Mouse (Mus musculus): ENCODE measurements around the gene Kctd8. TPM values are rescaled to one million over a fixed set of nuclear protein-coding genes. Genes with fewer than 3 reads are reported as not detected.

Kctd8 gene
- polyA plus RNA-seq, 1 experiment, result 7.3 TPM

DNA sequence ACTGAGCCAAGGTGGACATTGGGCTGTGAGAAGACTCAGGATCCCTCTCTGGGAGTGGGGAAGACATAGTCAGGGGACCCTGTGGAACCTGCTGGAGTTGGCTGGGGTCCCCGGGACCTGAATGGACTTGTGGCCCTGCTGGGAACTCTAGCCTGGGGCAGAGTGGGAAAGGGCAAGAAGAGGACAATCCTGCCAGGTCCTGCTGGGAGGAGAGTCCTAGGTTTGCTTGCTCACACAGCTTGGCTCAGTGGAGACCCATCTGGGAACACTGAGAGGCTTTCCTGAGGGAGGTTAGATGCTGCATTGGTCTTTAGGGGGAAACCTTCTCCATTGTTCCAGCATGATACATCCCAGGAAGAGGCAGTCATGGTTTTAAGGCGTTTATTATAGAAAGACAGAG, 133.8 kb downstream of the Kctd8 start:
- H3K27ac ChIP-seq (ENCODE audit: insufficient read depth, low read length), result no peak overlapping the region
- no peaks in the 10 kb centered on the region for H3K4me1 ChIP-seq (ENCODE audit: control insufficient read depth, insufficient read depth, low read length)
- no peak for TF ChIP-seq CTCF (IDR thresholded peaks at IDR 0.05; ENCODE audit: extremely low read depth, insufficient read depth, low read length)
- TF ChIP-seq POLR2A (IDR thresholded peaks at IDR 0.05; ENCODE audit: extremely low read depth, insufficient read depth, low read length), result no peak
- H3K4me3 ChIP-seq (ENCODE audit: insufficient read depth, low read length), result no peak overlapping the region

DNA sequence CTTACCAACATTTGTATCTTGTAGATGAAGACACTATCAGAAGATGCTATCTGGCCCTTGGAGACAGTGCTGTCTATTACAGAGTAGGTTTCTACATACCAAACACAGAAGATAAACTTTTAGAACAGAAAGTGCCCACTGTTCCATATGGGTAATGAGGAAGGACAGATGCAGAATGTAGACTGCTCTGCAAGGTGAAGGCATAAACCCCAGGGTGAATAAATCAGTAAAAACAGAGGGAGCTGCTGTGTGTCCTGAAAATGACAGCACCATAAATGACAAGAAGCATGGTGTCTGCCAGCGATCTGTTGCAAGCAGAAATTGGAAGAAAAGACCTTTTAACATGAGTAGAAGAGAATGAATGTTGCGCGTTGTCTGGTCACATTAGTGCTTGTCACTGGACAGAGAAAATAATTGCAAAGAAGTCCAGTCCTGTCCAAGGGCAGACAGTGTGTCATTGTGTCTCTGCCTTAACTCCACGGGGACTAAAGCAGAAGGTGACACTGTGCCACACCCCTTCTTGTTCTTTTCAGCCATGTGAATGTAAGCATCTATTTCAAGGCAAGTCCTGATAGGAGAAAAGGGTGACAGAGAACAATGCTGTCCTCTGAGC, 181.5 kb downstream of the Kctd8 start:
- H3K4me1 ChIP-seq (ENCODE audit: control insufficient read depth, insufficient read depth, low read length), result no peaks in the 10 kb centered on the region
- TF ChIP-seq POLR2A (IDR thresholded peaks at IDR 0.05; ENCODE audit: extremely low read depth, insufficient read depth, low read length) (no peak), CTCF (IDR thresholded peaks at IDR 0.05; ENCODE audit: extremely low read depth, insufficient read depth, low read length) (no peak)
- H3K4me3 ChIP-seq (ENCODE audit: insufficient read depth, low read length), result no peak overlapping the region
- no peak overlapping the region for H3K27ac ChIP-seq (ENCODE audit: insufficient read depth, low read length)

DNA sequence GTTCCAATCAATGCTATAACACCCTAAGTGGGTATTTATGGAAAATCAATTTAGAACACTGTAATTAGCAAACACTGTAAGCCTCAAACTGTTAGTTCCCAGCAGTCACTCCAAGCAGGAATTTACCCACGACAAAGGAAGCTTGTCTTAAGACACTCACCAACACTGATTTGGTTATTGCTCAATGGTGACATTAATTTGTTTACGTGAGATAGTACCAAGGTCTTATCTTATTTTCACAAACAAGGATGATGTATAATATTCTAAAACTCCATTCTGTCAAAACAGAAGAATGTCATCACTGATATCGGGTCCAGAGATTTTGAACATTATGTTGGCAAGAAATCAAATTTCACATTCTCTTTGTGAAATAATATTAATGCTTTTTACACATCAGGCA, 185.0 kb downstream of the Kctd8 start:
- Histone ChIP-seq H3K4me1 (ENCODE audit: control insufficient read depth, insufficient read depth, low read length) (no peaks in the 10 kb centered on the region), H3K27ac (ENCODE audit: insufficient read depth, low read length) (no peak overlapping the region), H3K4me3 (ENCODE audit: insufficient read depth, low read length) (no peak overlapping the region)
- no peak for TF ChIP-seq CTCF (IDR thresholded peaks at IDR 0.05; ENCODE audit: extremely low read depth, insufficient read depth, low read length)
- no peak for TF ChIP-seq POLR2A (IDR thresholded peaks at IDR 0.05; ENCODE audit: extremely low read depth, insufficient read depth, low read length)

DNA sequence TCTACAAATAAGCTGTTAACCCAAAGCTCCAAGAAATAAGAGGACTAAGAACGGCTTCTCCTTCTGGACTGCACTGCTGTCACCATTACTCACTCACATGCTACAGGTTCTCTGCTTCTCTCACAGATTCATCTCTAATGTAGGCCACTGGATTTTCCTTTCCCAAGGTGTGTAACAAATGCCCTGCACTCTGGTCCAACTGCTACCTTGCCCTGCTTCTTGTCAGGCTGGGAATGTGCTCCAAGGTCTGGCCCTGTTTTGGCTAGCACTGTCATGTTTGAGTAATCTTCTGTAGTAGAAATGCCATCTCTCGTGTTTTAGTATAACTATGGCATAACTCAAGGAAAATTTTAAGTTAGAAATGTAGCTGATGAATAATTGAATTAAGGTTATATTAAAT, 195.7 kb downstream of the Kctd8 start:
- no peak overlapping the region for H3K4me3 ChIP-seq (ENCODE audit: insufficient read depth, low read length)
- no peak for TF ChIP-seq POLR2A (IDR thresholded peaks at IDR 0.05; ENCODE audit: extremely low read depth, insufficient read depth, low read length)
- no peak for TF ChIP-seq CTCF (IDR thresholded peaks at IDR 0.05; ENCODE audit: extremely low read depth, insufficient read depth, low read length)
- no peaks in the 10 kb centered on the region for H3K4me1 ChIP-seq (ENCODE audit: control insufficient read depth, insufficient read depth, low read length)
- no peak overlapping the region for H3K27ac ChIP-seq (ENCODE audit: insufficient read depth, low read length)

DNA sequence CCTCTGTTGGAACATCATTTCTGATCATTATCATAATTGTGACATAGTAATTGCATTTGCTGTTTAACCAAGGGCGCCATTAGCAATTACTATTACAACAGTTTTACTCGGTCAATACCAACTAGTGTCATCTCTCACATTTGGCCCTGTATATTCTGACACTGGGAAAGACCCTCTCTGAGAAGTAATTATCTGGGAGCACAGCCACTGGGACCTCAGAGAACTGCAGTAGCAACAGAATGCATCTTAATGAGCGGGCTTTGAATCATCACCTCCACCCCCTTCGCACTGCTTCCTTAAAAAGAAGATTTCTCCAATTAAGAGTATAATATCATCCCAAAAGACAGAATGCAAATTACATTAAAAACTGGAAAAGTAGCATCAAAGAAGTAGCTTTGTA, 200.4 kb downstream of the Kctd8 start:
- Histone ChIP-seq H3K4me3 (ENCODE audit: insufficient read depth, low read length) (no peak overlapping the region), H3K27ac (ENCODE audit: insufficient read depth, low read length) (no peak overlapping the region)

DNA sequence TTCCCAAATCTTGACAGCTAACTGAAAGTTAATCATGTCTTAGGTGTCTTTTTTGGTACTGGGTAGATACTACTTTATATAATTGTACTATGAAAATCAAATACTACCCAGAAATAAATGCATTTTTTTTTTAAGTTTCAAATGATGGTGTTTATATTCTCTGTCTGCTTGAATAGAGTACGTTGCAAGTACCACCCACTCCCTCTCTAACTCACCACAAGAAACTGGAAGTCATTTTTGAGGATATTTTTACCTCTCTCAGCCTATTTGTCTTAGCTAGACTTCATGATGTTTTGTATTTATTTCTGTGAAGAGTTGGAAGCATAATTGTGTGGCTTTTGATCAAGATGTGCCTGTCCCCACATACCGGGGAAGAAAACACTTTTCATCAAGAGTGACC, 232.8 kb downstream of the Kctd8 start:
- Histone ChIP-seq H3K4me1 (ENCODE audit: control insufficient read depth, insufficient read depth, low read length) (no peaks in the 10 kb centered on the region), H3K27ac (ENCODE audit: insufficient read depth, low read length) (no peak overlapping the region), H3K4me3 (ENCODE audit: insufficient read depth, low read length) (no peak overlapping the region)
- TF ChIP-seq POLR2A (IDR thresholded peaks at IDR 0.05; ENCODE audit: extremely low read depth, insufficient read depth, low read length), result no peak
- no peak for TF ChIP-seq CTCF (IDR thresholded peaks at IDR 0.05; ENCODE audit: extremely low read depth, insufficient read depth, low read length)

More for the DNA sequence above, 200.4 kb downstream of the Kctd8 start:
- TF ChIP-seq POLR2A (IDR thresholded peaks at IDR 0.05; ENCODE audit: extremely low read depth, insufficient read depth, low read length) (no peak), CTCF (IDR thresholded peaks at IDR 0.05; ENCODE audit: extremely low read depth, insufficient read depth, low read length) (no peak)
- H3K4me1 ChIP-seq (ENCODE audit: control insufficient read depth, insufficient read depth, low read length), result no peaks in the 10 kb centered on the region

DNA sequence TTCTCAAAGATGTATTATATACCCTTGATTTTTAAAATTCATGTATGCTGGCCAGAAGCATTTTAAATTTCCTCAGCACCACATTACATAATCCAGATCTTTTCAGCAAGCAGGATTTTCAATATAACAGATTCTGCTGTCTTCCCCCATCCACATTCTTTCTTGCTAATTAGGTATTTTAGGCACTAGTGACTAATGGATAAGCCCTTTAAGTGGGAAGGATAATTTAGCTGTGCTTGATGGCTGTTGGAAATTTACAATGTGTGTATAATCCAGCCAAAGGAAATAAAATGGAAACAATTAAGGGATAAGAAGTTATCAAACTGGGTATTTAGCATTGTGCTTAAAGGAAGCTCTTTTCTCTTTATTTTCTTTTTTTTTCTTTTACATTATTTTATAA, 252.6 kb downstream of the Kctd8 start:
- no peaks in the 10 kb centered on the region for H3K4me1 ChIP-seq (ENCODE audit: control insufficient read depth, insufficient read depth, low read length)
- no peak overlapping the region for H3K27ac ChIP-seq (ENCODE audit: insufficient read depth, low read length)
- TF ChIP-seq POLR2A (IDR thresholded peaks at IDR 0.05; ENCODE audit: extremely low read depth, insufficient read depth, low read length), result no peak
- no peak overlapping the region for H3K4me3 ChIP-seq (ENCODE audit: insufficient read depth, low read length)

Other genes with a start within 250 kb of the Kctd8 start
- 0.08 and 0.25 TPM in 2 replicates for gene Yipf7, start 201.0 kb upstream of the Kctd8 start, polyA plus RNA-seq (2012; rRNA removed)
- gene Guf1, start 215.2 kb upstream of the Kctd8 start, polyA plus RNA-seq (2012; rRNA removed), result 34.7 and 41.5 TPM in 2 replicates